Mouse (Mus musculus): Measurements from ENCODE around the gene Smarca2. TPM values are rescaled to one million over a fixed set of nuclear protein-coding genes. Genes with fewer than 3 reads are reported as not detected.
A peak's percentile ranks its signal among the peaks of the same experiment; 100 is the strongest.

Gene Smarca2
- polyA plus RNA-seq, 1 experiment = 145 TPM

DNA sequence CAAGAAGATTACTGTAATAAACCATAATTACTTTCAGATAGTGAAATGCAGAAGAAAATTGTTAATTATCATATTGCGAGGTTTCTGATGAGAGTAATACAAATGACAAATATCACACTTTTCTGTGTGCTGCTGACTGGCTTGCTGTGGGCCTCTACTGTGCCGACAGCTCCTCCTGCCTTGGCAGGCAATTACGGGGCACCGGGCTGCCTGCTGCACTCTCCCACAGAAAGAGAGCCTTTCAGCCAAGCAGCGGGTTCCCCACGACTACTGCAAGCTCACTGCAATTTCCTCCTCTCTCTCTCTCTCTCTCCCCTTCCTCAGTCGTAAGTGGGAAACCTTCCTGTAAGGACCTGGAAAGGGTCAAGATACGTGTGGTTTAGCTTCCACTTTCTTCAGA lies 73.7 kb downstream of the Smarca2 start:
- 20% methylated on average over 8 of the region's 8 CpGs for WGBS
- Histone ChIP-seq H3K27me3 (ENCODE audit: control insufficient read depth, insufficient read depth, low read length) (no peaks in the 10 kb centered on the region), H3K4me3 (replicated peaks; ENCODE audit: insufficient read depth, low read depth, low read length) (no peak overlapping the region), H3K27ac (ENCODE audit: insufficient read depth, low read length) (no peak overlapping the region), H3K4me1 (ENCODE audit: control insufficient read depth, insufficient read depth, low read length) (peaks cover 28% of the 10 kb centered on the region)
- DNase-seq = peak in 1 of 2 experiments; percentile 59
- no peak for TF ChIP-seq CTCF (IDR thresholded peaks at IDR 0.05; ENCODE audit: borderline replicate concordance, insufficient read depth, low read depth, low read length)
- no peak for TF ChIP-seq POLR2A (IDR thresholded peaks at IDR 0.05; ENCODE audit: borderline replicate concordance, insufficient read depth, low read length)

GRCm38 (mm10) chr19:26679674-26680073 lies 74.8 kb downstream of the Smarca2 start:
- H3K27ac ChIP-seq (ENCODE audit: insufficient read depth, low read length) = no peak overlapping the region
- no peak overlapping the region for H3K4me3 ChIP-seq (replicated peaks; ENCODE audit: insufficient read depth, low read depth, low read length)
- peaks cover 23% of the 10 kb centered on the region for H3K4me1 ChIP-seq (ENCODE audit: control insufficient read depth, insufficient read depth, low read length)
- WGBS = 48% methylated on average over 3 of the region's 3 CpGs
- TF ChIP-seq CTCF (IDR thresholded peaks at IDR 0.05; ENCODE audit: borderline replicate concordance, insufficient read depth, low read depth, low read length) = no peak
- TF ChIP-seq POLR2A (IDR thresholded peaks at IDR 0.05; ENCODE audit: borderline replicate concordance, insufficient read depth, low read length) = no peak
- H3K27me3 ChIP-seq (ENCODE audit: control insufficient read depth, insufficient read depth, low read length) = no peaks in the 10 kb centered on the region
- DNase-seq = no peak

DNA sequence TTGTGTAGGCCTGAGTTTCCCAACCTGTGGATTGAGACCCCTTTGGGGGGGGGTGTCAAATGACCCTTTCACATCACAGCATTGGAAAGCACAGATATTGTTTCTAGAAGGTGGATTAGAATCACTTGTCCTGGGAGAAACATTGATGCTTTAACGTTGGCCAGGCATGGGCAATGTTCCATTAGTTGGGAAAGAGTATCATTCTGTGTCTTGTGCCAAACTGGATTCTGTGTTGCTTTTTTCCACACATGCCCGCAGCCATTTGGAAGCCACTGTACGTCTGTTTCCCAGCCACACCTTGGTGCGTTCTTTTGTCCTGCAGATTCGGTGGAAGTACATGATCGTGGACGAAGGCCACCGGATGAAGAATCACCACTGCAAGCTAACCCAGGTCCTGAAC lies 76.7 kb downstream of the Smarca2 start:
- peaks cover 16% of the 10 kb centered on the region for H3K4me1 ChIP-seq (ENCODE audit: control insufficient read depth, insufficient read depth, low read length)
- DNase-seq = no peak
- no peak overlapping the region for H3K27ac ChIP-seq (ENCODE audit: insufficient read depth, low read length)
- no peak overlapping the region for H3K4me3 ChIP-seq (replicated peaks; ENCODE audit: insufficient read depth, low read depth, low read length)
- WGBS = 57% methylated on average over 8 of the region's 8 CpGs
- no peaks in the 10 kb centered on the region for H3K27me3 ChIP-seq (ENCODE audit: control insufficient read depth, insufficient read depth, low read length)
- TF ChIP-seq POLR2A (IDR thresholded peaks at IDR 0.05; ENCODE audit: borderline replicate concordance, insufficient read depth, low read length) = no peak
- TF ChIP-seq CTCF (IDR thresholded peaks at IDR 0.05; ENCODE audit: borderline replicate concordance, insufficient read depth, low read depth, low read length) = no peak

DNA sequence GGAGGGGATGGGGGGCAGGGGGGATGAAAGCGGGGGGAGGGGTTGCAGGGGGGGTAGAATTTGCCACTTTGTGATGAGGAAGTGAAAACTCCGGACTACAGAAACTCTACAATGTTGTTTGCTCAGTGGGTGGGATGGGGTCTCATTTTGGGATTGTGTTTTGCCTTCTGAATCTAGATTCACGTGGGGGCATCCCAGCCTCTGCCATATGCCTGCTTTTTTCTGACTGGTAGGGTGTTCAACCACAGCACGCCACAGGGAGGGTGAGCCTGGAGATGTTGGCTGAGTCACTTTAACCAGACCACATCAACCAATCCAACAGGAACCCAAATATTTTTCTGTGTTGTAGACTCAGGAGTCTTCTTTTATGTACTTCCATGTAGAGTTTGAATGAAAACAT lies 77.3 kb downstream of the Smarca2 start:
- Histone ChIP-seq H3K27ac (ENCODE audit: insufficient read depth, low read length) (no peak overlapping the region), H3K27me3 (ENCODE audit: control insufficient read depth, insufficient read depth, low read length) (no peaks in the 10 kb centered on the region), H3K4me3 (replicated peaks; ENCODE audit: insufficient read depth, low read depth, low read length) (no peak overlapping the region), H3K4me1 (ENCODE audit: control insufficient read depth, insufficient read depth, low read length) (peaks cover 13% of the 10 kb centered on the region)
- 75% methylated on average over 4 of the region's 4 CpGs for WGBS
- no peak for DNase-seq
- TF ChIP-seq CTCF (IDR thresholded peaks at IDR 0.05; ENCODE audit: borderline replicate concordance, insufficient read depth, low read depth, low read length) (no peak), POLR2A (IDR thresholded peaks at IDR 0.05; ENCODE audit: borderline replicate concordance, insufficient read depth, low read length) (no peak)

DNA sequence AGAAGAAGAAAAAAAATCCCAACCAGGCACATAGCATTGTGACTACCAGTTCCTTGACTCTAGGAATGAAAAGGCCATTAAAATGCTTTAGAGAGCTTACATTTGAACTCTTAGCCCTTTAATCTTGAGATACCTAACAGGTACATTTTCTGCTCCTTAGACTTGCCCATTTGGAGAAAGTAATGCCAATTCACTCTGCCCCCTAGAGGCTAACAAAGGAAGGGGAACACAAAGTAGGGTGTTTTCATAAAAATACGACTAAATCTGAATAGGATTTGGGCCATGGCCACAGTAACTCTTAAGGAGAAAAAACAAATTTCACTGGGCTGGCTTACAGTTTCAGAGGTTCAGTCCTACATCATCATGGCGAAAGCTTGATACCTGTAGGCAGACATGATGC lies 77.9 kb downstream of the Smarca2 start:
- 74% methylated on average over 2 of the region's 2 CpGs for WGBS
- Histone ChIP-seq H3K27me3 (ENCODE audit: control insufficient read depth, insufficient read depth, low read length) (no peaks in the 10 kb centered on the region), H3K4me3 (replicated peaks; ENCODE audit: insufficient read depth, low read depth, low read length) (no peak overlapping the region), H3K27ac (ENCODE audit: insufficient read depth, low read length) (no peak overlapping the region), H3K4me1 (ENCODE audit: control insufficient read depth, insufficient read depth, low read length) (peaks cover 10% of the 10 kb centered on the region)
- DNase-seq = no peak
- TF ChIP-seq POLR2A (IDR thresholded peaks at IDR 0.05; ENCODE audit: borderline replicate concordance, insufficient read depth, low read length) = no peak
- no peak for TF ChIP-seq CTCF (IDR thresholded peaks at IDR 0.05; ENCODE audit: borderline replicate concordance, insufficient read depth, low read depth, low read length)

DNA sequence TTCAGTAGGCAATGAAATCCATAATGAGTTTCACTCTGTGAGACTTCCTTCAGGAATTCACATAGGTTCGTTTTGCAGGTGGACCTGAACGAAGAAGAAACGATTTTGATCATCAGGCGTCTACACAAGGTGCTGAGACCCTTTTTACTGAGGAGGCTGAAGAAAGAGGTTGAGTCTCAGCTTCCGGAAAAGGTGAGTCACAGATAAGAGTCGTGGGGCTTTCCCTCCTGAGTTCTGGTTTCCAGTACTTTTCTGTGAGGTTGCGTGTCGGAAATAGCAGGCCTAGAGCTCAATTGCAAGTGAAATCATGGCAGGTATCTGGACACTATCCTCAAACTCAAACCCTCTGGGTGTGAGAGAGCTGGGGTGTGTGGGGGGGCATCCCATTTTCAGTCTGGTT lies 78.9 kb downstream of the Smarca2 start:
- no peak for TF ChIP-seq CTCF (IDR thresholded peaks at IDR 0.05; ENCODE audit: borderline replicate concordance, insufficient read depth, low read depth, low read length)
- no peak for TF ChIP-seq POLR2A (IDR thresholded peaks at IDR 0.05; ENCODE audit: borderline replicate concordance, insufficient read depth, low read length)
- Histone ChIP-seq H3K4me1 (ENCODE audit: control insufficient read depth, insufficient read depth, low read length) (peaks cover 5% of the 10 kb centered on the region), H3K27ac (ENCODE audit: insufficient read depth, low read length) (no peak overlapping the region), H3K27me3 (ENCODE audit: control insufficient read depth, insufficient read depth, low read length) (no peaks in the 10 kb centered on the region), H3K4me3 (replicated peaks; ENCODE audit: insufficient read depth, low read depth, low read length) (no peak overlapping the region)
- WGBS = 95% methylated on average over 8 of the region's 8 CpGs
- no peak for DNase-seq

- H3K4me1 ChIP-seq (ENCODE audit: control insufficient read depth, insufficient read depth, low read length) = no peaks in the 10 kb centered on the region
- no peak overlapping the region for H3K4me3 ChIP-seq (replicated peaks; ENCODE audit: insufficient read depth, low read depth, low read length)
- H3K27me3 ChIP-seq (ENCODE audit: control insufficient read depth, insufficient read depth, low read length) = no peaks in the 10 kb centered on the region
- no peak overlapping the region for H3K27ac ChIP-seq (ENCODE audit: insufficient read depth, low read length)
- TF ChIP-seq CTCF (IDR thresholded peaks at IDR 0.05; ENCODE audit: borderline replicate concordance, insufficient read depth, low read depth, low read length) (no peak), POLR2A (IDR thresholded peaks at IDR 0.05; ENCODE audit: borderline replicate concordance, insufficient read depth, low read length) (no peak)
- DNase-seq = no peak
- WGBS = 54% methylated on average over 4 of the region's 4 CpGs
Observed at GRCm38 (mm10) chr19:26690516-26690915, 85.7 kb downstream of the Smarca2 start.

DNA sequence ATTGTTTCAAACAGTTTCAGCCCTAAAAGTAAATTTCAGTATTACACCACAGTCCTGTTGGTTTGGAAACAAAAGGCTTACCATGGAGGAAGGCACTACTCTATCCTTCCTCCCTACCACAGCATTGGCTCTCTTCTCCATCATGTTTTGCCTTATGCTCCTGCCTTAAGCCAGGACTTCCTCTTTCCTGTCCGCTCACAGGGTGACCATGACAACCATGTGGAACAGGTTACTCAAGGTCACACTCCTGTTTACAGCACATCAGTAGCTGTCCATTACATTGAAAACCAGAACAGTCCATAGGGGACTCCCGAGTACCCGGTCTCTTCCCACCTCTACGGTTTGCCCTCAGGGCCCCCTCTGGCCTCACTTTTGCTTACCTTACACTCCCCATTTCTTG lies 92.3 kb downstream of the Smarca2 start:
- H3K27me3 ChIP-seq (ENCODE audit: control insufficient read depth, insufficient read depth, low read length) = no peaks in the 10 kb centered on the region
- H3K4me3 ChIP-seq (replicated peaks; ENCODE audit: insufficient read depth, low read depth, low read length) = no peak overlapping the region
- no peak for DNase-seq
- no peak for TF ChIP-seq POLR2A (IDR thresholded peaks at IDR 0.05; ENCODE audit: borderline replicate concordance, insufficient read depth, low read length)
- no peak for TF ChIP-seq CTCF (IDR thresholded peaks at IDR 0.05; ENCODE audit: borderline replicate concordance, insufficient read depth, low read depth, low read length)
- H3K27ac ChIP-seq (ENCODE audit: insufficient read depth, low read length) = no peak overlapping the region
- no peaks in the 10 kb centered on the region for H3K4me1 ChIP-seq (ENCODE audit: control insufficient read depth, insufficient read depth, low read length)
- 82% methylated on average over 4 of the region's 4 CpGs for WGBS
